Mouse (Mus musculus): ENCODE results near the gene Sel1l3. TPM values are rescaled to one million over a fixed set of nuclear protein-coding genes. Genes with fewer than 3 reads are reported as not detected.

The Sel1l3 gene
- polyA plus RNA-seq, 1 experiment = 0.02 TPM

DNA sequence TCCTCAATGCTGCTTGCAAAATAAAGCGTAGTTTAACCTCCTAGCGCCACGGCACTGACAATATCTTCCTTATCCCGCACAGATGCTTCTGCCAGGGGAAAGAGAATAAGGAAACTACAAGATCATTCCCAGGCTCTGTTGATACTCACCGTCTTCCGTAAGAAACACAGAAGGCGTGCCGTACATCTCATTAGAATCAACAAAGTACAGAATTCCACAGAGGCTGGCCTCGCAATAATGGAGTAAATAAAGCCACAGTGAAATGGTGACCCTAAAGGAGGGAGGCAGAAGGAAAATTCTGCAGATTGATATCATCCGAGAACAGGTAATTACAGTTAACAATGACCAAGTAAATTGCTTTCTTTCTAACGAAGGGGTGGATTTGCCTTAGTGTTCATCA is 27.9 kb downstream of the Sel1l3 start:
- Histone ChIP-seq H3K79me2 (ENCODE audit: control insufficient read depth, insufficient read depth) (no peaks in the 10 kb centered on the region), H3K27me3 (ENCODE audit: control insufficient read depth, insufficient read depth, insufficient read length) (peaks cover 24% of the 10 kb centered on the region), H3ac (ENCODE audit: control insufficient read depth, insufficient read length) (no peak overlapping the region), H3K4me2 (ENCODE audit: low read depth) (no peak overlapping the region), H3K36me3 (ENCODE audit: control insufficient read depth, insufficient read depth) (no peaks in the 10 kb centered on the region), H3K4me3 (no peak overlapping the region)
- TF ChIP-seq POLR2A (IDR thresholded peaks at IDR 0.05; ENCODE audit: insufficient read length, low read depth) (no peak), CEBPB (IDR thresholded peaks at IDR 0.05; ENCODE audit: insufficient read depth, poor library complexity, severe bottlenecking) (no peak), SRF (IDR thresholded peaks at IDR 0.05; ENCODE audit: control insufficient read depth, insufficient read length, low read depth) (no peak), TCF3 (IDR thresholded peaks at IDR 0.05; ENCODE audit: insufficient read length, low read depth) (no peak), E2F4 (IDR thresholded peaks at IDR 0.05; ENCODE audit: insufficient read depth) (no peak), USF1 (IDR thresholded peaks at IDR 0.05; ENCODE audit: low read depth) (no peak), TCF12 (IDR thresholded peaks at IDR 0.05; ENCODE audit: insufficient read depth, poor library complexity, severe bottlenecking) (no peak), MAX (IDR thresholded peaks at IDR 0.05; ENCODE audit: low read depth) (no peak)

DNA sequence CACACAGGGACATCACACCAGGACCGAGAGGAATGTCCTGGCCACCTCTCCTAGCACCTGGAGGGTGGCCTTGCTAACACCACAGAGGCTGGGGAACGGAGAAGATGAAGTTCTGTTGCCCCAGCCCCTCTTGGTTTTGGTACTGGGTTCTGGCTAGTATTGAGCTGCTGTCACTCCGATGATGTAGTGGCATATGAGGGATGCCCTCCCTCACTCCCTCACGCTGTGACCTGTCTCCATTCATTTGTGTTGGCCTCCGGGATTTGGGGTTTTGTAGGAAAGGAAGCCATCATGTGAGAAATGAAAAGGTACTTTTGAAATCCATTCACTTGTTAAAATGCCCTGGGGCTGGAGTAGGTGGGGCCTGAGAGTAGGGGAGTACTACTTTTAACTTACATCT is 33.8 kb downstream of the Sel1l3 start:
- no peak overlapping the region for H3K4me3 ChIP-seq
- H3K79me2 ChIP-seq (ENCODE audit: control insufficient read depth, insufficient read depth) = no peaks in the 10 kb centered on the region
- H3ac ChIP-seq (ENCODE audit: control insufficient read depth, insufficient read length) = no peak overlapping the region
- no peaks in the 10 kb centered on the region for H3K36me3 ChIP-seq (ENCODE audit: control insufficient read depth, insufficient read depth)
- TF ChIP-seq POLR2A (IDR thresholded peaks at IDR 0.05; ENCODE audit: insufficient read length, low read depth) (no peak), MAX (IDR thresholded peaks at IDR 0.05; ENCODE audit: low read depth) (no peak), MYOG (IDR thresholded peaks at IDR 0.05; ENCODE audit: control insufficient read depth in 1 of 3, insufficient read depth in 1 of 3, insufficient read length in 2 of 3, low read depth in 2 of 3) (no peak), TCF3 (IDR thresholded peaks at IDR 0.05; ENCODE audit: insufficient read length, low read depth) (no peak), MYOD1 (IDR thresholded peaks at IDR 0.05; ENCODE audit: control insufficient read depth in 1 of 3, insufficient read length in 2 of 3, low read depth in 2 of 3) (no peak), USF1 (IDR thresholded peaks at IDR 0.05; ENCODE audit: low read depth) (no peak), REST (IDR thresholded peaks at IDR 0.05; ENCODE audit: insufficient read depth, insufficient read length) (no peak), CEBPB (IDR thresholded peaks at IDR 0.05; ENCODE audit: insufficient read depth, poor library complexity, severe bottlenecking) (no peak), E2F4 (IDR thresholded peaks at IDR 0.05; ENCODE audit: insufficient read depth) (no peak), POLR2AphosphoS2 (IDR thresholded peaks at IDR 0.05; ENCODE audit: insufficient read length, low read depth) (no peak), TCF12 (IDR thresholded peaks at IDR 0.05; ENCODE audit: insufficient read depth, poor library complexity, severe bottlenecking) (no peak), SRF (IDR thresholded peaks at IDR 0.05; ENCODE audit: control insufficient read depth, insufficient read length, low read depth) (no peak)
- H3K27me3 ChIP-seq (ENCODE audit: control insufficient read depth, insufficient read depth, insufficient read length) = peaks cover 17% of the 10 kb centered on the region
- H3K4me2 ChIP-seq (ENCODE audit: low read depth) = no peak overlapping the region

DNA sequence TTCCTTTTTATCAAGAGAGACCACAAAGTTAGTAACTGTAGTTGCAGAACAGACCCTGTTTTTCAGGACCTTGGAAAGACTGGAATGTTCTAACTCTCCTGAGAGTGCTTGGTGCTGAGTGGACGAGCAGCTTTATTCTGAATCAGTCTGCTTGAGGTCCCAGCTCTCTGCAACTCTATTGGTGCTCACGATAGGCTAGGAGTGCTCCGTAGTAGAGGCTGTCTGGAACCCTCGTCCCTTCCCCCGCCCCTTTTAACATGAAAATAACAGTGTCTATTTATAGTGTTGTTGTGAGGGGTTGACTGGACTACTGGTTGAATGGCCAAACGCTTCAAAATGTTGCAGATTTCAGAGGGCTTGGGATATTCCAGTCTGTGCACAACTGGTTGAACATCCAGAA is 37.0 kb downstream of the Sel1l3 start:
- no peaks in the 10 kb centered on the region for H3K79me2 ChIP-seq (ENCODE audit: control insufficient read depth, insufficient read depth)
- H3K4me3 ChIP-seq = no peak overlapping the region
- TF ChIP-seq MYOD1 (IDR thresholded peaks at IDR 0.05; ENCODE audit: control insufficient read depth in 1 of 3, insufficient read length in 2 of 3, low read depth in 2 of 3) (no peak), TCF3 (IDR thresholded peaks at IDR 0.05; ENCODE audit: insufficient read length, low read depth) (no peak), TCF12 (IDR thresholded peaks at IDR 0.05; ENCODE audit: insufficient read depth, poor library complexity, severe bottlenecking) (no peak), SRF (IDR thresholded peaks at IDR 0.05; ENCODE audit: control insufficient read depth, insufficient read length, low read depth) (no peak), E2F4 (IDR thresholded peaks at IDR 0.05; ENCODE audit: insufficient read depth) (no peak), POLR2A (IDR thresholded peaks at IDR 0.05; ENCODE audit: insufficient read length, low read depth) (no peak), MYOG (IDR thresholded peaks at IDR 0.05; ENCODE audit: control insufficient read depth in 1 of 3, insufficient read depth in 1 of 3, insufficient read length in 2 of 3, low read depth in 2 of 3) (no peak), REST (IDR thresholded peaks at IDR 0.05; ENCODE audit: insufficient read depth, insufficient read length) (no peak), MAX (IDR thresholded peaks at IDR 0.05; ENCODE audit: low read depth) (no peak), USF1 (IDR thresholded peaks at IDR 0.05; ENCODE audit: low read depth) (no peak), CEBPB (IDR thresholded peaks at IDR 0.05; ENCODE audit: insufficient read depth, poor library complexity, severe bottlenecking) (no peak)
- H3ac ChIP-seq (ENCODE audit: control insufficient read depth, insufficient read length) = no peak overlapping the region
- H3K27me3 ChIP-seq (ENCODE audit: control insufficient read depth, insufficient read depth, insufficient read length) = peaks cover 26% of the 10 kb centered on the region
- no peaks in the 10 kb centered on the region for H3K36me3 ChIP-seq (ENCODE audit: control insufficient read depth, insufficient read depth)
- H3K4me2 ChIP-seq (ENCODE audit: low read depth) = no peak overlapping the region

DNA sequence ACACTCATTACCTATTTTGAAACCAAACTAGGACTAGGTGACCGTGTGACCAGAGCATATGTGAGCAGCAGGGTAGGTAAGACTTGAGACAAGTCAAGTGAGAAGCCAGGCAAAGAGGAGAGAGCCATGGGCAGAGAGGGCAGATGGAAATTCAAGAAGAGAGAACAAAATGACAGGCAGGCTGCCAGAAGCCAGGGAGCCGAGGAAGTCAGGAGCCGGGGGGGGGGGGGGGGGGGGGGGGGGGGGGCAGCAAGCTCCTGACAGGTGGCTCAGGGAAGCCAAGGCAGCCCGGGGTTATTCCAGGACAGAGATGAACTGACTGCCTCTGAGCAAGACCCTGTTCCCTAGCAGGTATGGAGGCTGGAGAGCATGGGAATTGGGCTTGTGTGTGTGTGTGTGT is 37.7 kb downstream of the Sel1l3 start:
- Histone ChIP-seq H3K27me3 (ENCODE audit: control insufficient read depth, insufficient read depth, insufficient read length) (peaks cover 32% of the 10 kb centered on the region), H3K4me2 (ENCODE audit: low read depth) (no peak overlapping the region), H3K4me3 (no peak overlapping the region), H3K36me3 (ENCODE audit: control insufficient read depth, insufficient read depth) (no peaks in the 10 kb centered on the region), H3K79me2 (ENCODE audit: control insufficient read depth, insufficient read depth) (no peaks in the 10 kb centered on the region), H3ac (ENCODE audit: control insufficient read depth, insufficient read length) (no peak overlapping the region)
- TF ChIP-seq USF1 (IDR thresholded peaks at IDR 0.05; ENCODE audit: low read depth) (no peak), REST (IDR thresholded peaks at IDR 0.05; ENCODE audit: insufficient read depth, insufficient read length) (no peak), TCF12 (IDR thresholded peaks at IDR 0.05; ENCODE audit: insufficient read depth, poor library complexity, severe bottlenecking) (no peak), E2F4 (IDR thresholded peaks at IDR 0.05; ENCODE audit: insufficient read depth) (no peak), CEBPB (IDR thresholded peaks at IDR 0.05; ENCODE audit: insufficient read depth, poor library complexity, severe bottlenecking) (no peak), MYOD1 (IDR thresholded peaks at IDR 0.05; ENCODE audit: control insufficient read depth in 1 of 3, insufficient read length in 2 of 3, low read depth in 2 of 3) (no peak), POLR2AphosphoS2 (IDR thresholded peaks at IDR 0.05; ENCODE audit: insufficient read length, low read depth) (no peak), MAX (IDR thresholded peaks at IDR 0.05; ENCODE audit: low read depth) (no peak), MYOG (IDR thresholded peaks at IDR 0.05; ENCODE audit: control insufficient read depth in 1 of 3, insufficient read depth in 1 of 3, insufficient read length in 2 of 3, low read depth in 2 of 3) (no peak), POLR2A (IDR thresholded peaks at IDR 0.05; ENCODE audit: insufficient read length, low read depth) (no peak), TCF3 (IDR thresholded peaks at IDR 0.05; ENCODE audit: insufficient read length, low read depth) (no peak), SRF (IDR thresholded peaks at IDR 0.05; ENCODE audit: control insufficient read depth, insufficient read length, low read depth) (no peak)

Measured in myocyte (in vitro differentiated cells).